Mouse (Mus musculus) adrenal gland, adult 2 months (tissue): ENCODE measurements at regions not wholly inside any gene's neighbourhood (a gene's known extent, or its start where the extent isn't known, plus 50 kb on each side); places are given as distances from the start of the nearest gene placed in this dataset.
A peak's percentile ranks its signal among the peaks of the same experiment; 100 is the strongest.
"Not testable (repeated sequence)": the region's sequence is repeated elsewhere in the genome, so short reads cannot be mapped to it uniquely, and the experiment has no call there.

Source experiments
- DNase-seq: peaks from one replicate; pipeline ENCODE4 v3.0.0; 2021

GRCm38 (mm10) chr10:11515144-11515543 is 171.9 kb downstream of the Epm2a start:
- DNase-seq, result no peak

DNA sequence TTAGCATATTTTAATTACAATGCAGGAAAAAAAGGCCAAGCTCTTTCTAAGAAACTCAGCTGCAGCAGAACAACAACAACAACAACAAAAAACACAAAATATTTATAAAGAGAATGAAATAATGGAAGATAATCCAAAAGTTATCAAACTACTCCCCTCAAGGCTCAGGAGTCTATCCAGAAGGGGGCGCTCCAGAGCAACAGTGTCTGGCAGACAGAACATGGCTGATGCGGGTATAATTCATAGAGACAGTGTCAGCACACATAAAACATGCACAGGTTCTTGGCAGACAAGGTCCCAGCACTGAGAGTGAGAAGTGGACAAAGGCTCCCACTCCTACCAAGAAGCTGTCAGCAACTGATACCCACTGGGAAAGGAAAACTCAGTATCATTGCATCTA is 173.9 kb downstream of the Epm2a start:
- DNase-seq, result no peak

- DNase-seq, result no peak
Measured at GRCm38 (mm10) chr10:11531343-11531742, 188.1 kb downstream of the Epm2a start.

- not testable (repeated sequence) for DNase-seq
Measured at GRCm38 (mm10) chr10:11555376-11555775, 212.2 kb downstream of the Epm2a start.

DNA sequence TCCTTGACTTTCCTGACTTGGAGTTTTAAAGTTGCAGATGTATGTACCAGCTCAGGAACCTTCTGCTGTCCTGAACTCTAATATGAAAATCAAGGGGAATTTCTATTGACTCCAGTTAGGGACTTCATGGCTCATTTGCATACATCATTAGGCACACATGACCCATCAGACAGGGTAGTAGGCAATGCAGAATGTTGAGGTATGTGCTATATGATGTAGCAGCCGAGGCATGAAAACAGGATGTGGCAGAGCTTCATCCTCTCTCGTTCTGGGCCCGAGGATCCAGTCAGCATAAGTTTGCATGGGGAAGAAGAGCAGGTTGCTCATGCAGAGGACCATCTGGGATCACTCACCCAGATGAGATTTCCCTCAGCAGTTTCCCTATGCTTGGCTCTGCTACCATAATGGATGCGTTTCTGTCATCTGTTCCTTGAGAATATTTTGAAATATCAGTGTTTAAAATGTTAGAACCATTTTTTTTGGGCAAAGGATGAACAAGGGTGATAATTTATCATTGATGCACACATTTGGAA is 227.4 kb downstream of the Epm2a start:
- no peak for DNase-seq

DNA sequence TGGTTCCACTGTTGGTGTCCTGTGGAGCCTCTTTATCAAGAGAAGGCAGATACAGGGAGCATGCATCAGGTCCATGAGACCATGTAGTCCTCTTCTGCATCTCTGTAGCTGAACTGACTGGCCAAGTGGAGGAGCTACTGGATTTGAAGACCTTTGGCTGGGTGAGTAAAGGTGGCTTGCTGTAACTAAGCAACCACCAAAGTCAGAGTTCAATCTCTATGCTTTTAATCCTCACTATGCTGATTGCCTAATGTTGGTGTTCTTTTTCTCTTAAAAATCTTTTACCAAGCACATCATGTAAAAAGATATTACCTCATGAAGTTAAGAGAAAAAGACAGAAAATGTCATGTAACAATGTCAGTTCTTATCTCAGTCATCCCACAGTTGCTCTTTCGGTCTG is 265.2 kb downstream of the Epm2a start:
- DNase-seq, result no peak

GRCm38 (mm10) chr10:11609092-11609491 is 265.9 kb downstream of the Epm2a start:
- DNase-seq, result not testable (repeated sequence)

DNA sequence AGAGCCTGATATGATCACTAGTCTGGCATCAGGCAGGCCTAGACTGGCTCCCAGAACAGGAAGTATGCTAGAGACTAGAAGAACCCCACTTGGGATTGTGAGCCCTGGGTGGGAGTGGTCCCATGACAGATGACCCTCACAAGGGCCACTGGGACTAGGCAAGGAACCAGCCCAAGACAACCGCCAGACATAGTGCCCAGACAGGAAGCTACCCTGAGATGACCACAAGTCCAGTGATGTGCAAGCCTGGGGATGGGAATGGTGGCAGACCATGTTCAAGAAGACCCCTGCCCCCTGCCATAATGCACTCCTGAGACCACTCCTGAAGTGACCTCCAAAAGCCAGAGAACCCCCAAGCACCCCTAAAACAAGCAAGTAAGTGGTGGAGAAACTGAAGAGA is 304.9 kb downstream of the Epm2a start:
- DNase-seq, result no peak

- DNase-seq, result no peak
Measured at GRCm38 (mm10) chr10:11660056-11660770, 317.0 kb downstream of the Epm2a start.

GRCm38 (mm10) chr10:11661660-11662250 is 318.6 kb downstream of the Epm2a start:
- no peak for DNase-seq

- no peak for DNase-seq
Measured at GRCm38 (mm10) chr10:11709742-11710141, 366.5 kb downstream of the Epm2a start.

- no peak for DNase-seq
Measured at GRCm38 (mm10) chr10:11724775-11725174, 381.6 kb downstream of the Epm2a start.

- peak; percentile 11 for DNase-seq
Measured at GRCm38 (mm10) chr10:11729536-11729935, 386.3 kb downstream of the Epm2a start.

GRCm38 (mm10) chr10:11739574-11740368 is 396.6 kb downstream of the Epm2a start:
- no peak for DNase-seq

DNA sequence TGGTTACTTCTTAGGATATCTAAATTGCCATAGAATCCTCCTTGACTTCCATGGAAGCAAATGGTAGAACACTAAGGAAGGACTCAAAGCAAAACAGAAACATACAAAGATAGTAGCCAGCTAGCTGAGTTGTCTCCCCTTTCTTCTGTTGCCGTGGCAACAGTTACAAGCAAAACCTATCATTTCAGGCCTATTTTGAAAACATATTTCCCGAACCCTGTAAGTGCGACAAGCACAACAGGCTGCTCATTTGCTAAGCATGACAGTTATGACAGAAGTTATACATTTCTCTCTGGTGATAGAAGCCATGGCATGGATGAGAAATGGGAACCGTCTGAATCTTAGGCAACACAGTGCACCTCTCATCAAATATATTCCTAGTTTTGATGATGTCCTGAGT is 402.4 kb downstream of the Epm2a start:
- no peak for DNase-seq

GRCm38 (mm10) chr10:11746959-11747358 is 403.8 kb downstream of the Epm2a start:
- no peak for DNase-seq

DNA sequence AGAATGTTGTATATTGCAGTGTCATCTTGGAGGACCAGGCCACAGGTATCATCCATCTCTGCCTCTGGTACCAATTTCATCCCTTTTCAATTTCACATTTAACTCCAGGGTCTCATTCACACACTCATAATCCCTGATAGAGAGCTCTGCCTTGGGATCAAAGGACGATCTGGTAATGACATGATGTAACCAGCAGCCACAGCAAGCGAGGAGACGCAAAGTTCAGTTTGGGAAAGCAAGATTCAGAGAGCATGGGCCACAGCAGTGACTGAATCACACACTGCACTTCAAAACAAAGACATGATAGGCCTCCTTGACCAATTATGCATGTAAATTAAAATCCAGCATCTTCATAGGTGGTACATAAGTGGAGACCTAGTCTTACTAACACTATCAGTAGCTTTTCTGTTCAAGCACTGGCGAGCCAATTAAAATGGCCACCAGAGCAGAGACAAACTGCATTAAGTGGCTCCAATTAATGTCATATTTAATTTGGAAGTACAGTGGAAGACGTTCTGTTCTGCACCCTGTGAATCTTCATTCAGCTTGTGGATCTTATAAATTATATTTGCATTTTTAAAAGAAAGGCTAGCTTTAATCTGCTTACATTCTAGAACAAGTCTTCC is 412.0 kb downstream of the Epm2a start:
- no peak for DNase-seq

DNA sequence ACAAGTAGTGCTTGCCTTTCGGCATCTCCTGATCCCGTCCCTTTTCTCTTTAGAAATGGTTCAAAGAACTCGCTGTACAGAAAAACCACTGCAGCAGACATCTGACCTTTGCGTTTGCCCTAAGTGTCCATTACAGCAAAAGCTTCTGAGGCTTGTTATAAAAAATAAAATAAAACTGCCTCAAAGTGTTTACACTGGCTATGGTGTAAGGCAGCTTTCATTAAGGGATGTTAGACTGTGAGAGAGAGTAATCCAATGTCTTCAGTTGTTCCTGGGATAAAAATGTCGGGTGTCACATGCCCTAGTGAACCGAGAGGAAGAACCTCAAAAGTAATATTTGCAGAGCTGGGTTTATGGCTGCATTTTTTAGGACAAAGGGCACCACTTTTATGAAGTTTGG is 434.7 kb downstream of the Epm2a start:
- no peak for DNase-seq

- no peak for DNase-seq
Measured at GRCm38 (mm10) chr10:11780302-11780701, 437.1 kb downstream of the Epm2a start.

DNA sequence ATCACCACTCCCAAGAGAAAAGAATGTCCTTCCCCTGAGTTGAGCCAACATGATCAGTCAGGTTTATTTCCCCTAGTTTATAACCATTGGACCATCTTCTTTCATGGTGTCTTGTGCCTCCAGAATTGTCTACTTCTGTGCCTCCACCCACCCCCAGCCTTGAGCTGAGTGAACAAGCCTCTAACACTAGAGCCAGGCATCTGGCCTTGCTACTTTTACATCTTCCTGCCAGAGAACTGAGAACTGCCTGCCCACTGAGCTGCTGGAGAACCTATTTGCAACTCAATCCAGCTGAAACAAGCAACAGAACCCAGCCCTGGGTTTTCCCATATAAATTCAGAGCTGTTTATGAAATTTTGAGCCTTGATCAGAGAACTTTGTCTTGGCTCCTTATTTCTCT is 444.0 kb downstream of the Epm2a start:
- DNase-seq, result no peak

DNA sequence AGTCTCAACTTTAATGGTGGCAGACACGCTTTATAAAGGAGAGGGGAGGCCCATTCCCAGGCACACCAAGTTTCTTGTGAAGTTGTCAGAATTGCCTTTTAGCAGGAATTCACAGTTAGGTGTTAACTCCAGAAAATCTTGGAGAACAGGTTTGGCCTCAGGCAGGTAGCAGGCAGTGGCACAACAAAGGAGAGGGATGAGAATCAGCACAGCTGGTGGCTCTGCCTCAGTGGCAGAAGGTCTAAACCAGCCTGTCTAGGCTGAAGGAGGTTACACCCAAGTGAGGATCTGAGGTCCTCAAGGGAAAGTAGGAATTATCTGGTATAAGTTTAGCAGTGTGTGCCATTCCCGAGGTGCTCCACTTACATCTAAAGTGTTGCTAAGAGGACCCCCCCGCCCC is 456.3 kb downstream of the Epm2a start:
- DNase-seq, result no peak
